Mouse (Mus musculus) G1E (cell line): ENCODE measurements at regions not wholly inside any gene's neighbourhood (a gene's known extent, or its start where the extent isn't known, plus 50 kb on each side); places are given as distances from the start of the nearest gene placed in this dataset.

Source experiments
- ATAC-seq: 2 replicates; pipeline ENCODE4 v1.8.0; 2016; ENCODE audit warnings: mild to moderate bottlenecking; ENCODE audit not compliant: insufficient number of reproducible peaks, poor library complexity, low FRiP score, severe bottlenecking; ENCODE audit errors: extremely low read depth
- DNase-seq: peaks from one replicate; pipeline ENCODE4 v3.0.0; 2012; ENCODE audit warnings: low spot score
- H3K27me3 ChIP-seq: 2 replicates; pipeline ENCODE4 v1.6.1; 2012; ENCODE audit warnings: mild to moderate bottlenecking, low read length, inconsistent platforms; ENCODE audit not compliant: insufficient read depth
- H3K36me3 ChIP-seq: replicated peaks from 2 replicates; pipeline ENCODE3; 2012; ENCODE audit warnings: mild to moderate bottlenecking, inconsistent platforms
- H3K4me1 ChIP-seq: 2 replicates; pipeline ENCODE4 v1.6.1; 2012; ENCODE audit warnings: low read depth, low read length, inconsistent platforms, mixed read lengths; ENCODE audit not compliant: insufficient read depth
- H3K4me3 ChIP-seq: 2 replicates; pipeline ENCODE4 v1.5.1; 2012; ENCODE audit warnings: low read depth, mild to moderate bottlenecking, inconsistent platforms, low read length, moderate library complexity, mixed read lengths
- H3K9me3 ChIP-seq: replicated peaks from 2 replicates; pipeline ENCODE4 v1.6.1; 2012; ENCODE audit warnings: inconsistent platforms
- CTCF ChIP-seq: IDR thresholded peaks from 2 replicates; pipeline ENCODE4 v1.5.1; 2012; ENCODE audit warnings: low read depth, low read length, inconsistent platforms, mixed read lengths
- GATA1 ChIP-seq: IDR thresholded peaks from 2 replicates; pipeline ENCODE4 v1.6.1; 2012; ENCODE audit warnings: borderline replicate concordance, low read length, inconsistent platforms, mixed read lengths
- GATA2 ChIP-seq: IDR thresholded peaks from 2 replicates; pipeline ENCODE4 v1.6.1; 2012; ENCODE audit warnings: low read depth, low read length, inconsistent platforms, borderline replicate concordance
- POLR2AphosphoS5 ChIP-seq: IDR thresholded peaks from 2 replicates; pipeline ENCODE4 v1.6.1; 2012; ENCODE audit warnings: low read depth, low read length, inconsistent platforms; ENCODE audit not compliant: insufficient replicate concordance
- TAL1 ChIP-seq: conservative IDR thresholded peaks from 2 replicates; pipeline ENCODE4 v1.6.1; 2012; ENCODE audit warnings: low read depth, low read length, inconsistent platforms, mixed read lengths

- Histone ChIP-seq H3K27me3 (no peaks in the 10 kb centered on the region), H3K9me3 (no peaks in the 10 kb centered on the region), H3K36me3 (no peaks in the 10 kb centered on the region), H3K4me1 (no peaks in the 10 kb centered on the region), H3K4me3 (no peak overlapping the region)
- DNase-seq: no peak
- no peak for ATAC-seq
- TF ChIP-seq TAL1: no peak
- TF ChIP-seq POLR2AphosphoS5: no peak
Measured at GRCm38 (mm10) chr4:124418431-124418830, 192.2 kb downstream of the 3100002H09Rik start.

GRCm38 (mm10) chr4:124417176-124417575, 193.4 kb downstream of the 3100002H09Rik start:
- H3K27me3 ChIP-seq: no peaks in the 10 kb centered on the region
- no peak for ATAC-seq
- H3K9me3 ChIP-seq: no peaks in the 10 kb centered on the region
- TF ChIP-seq POLR2AphosphoS5: no peak
- TF ChIP-seq CTCF: no peak
- no peak for TF ChIP-seq GATA2
- TF ChIP-seq TAL1: no peak
- TF ChIP-seq GATA1: no peak
- no peak for DNase-seq
- H3K36me3 ChIP-seq: no peaks in the 10 kb centered on the region
- no peaks in the 10 kb centered on the region for H3K4me1 ChIP-seq
- no peak overlapping the region for H3K4me3 ChIP-seq

DNA sequence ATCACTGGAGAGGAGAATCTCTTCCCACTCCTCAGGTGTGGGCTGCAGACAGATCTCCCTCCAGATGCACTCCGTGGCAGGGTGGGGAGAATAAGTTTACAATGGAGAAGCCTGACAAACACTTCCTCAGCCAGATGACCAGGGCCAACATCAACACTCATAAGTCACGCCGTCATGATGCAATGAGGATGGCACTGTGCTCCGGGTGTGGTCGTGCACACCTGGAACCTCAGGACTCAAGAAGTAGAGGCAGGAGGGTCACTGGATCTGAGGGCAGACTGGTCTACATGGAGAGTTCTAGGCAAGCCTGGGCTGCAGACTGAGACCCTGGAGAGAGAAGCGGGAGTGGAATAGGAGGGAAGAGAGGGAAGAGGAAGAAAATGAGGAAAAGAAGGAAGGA, 194.3 kb downstream of the 3100002H09Rik start:
- no peak for DNase-seq
- Histone ChIP-seq H3K9me3 (no peaks in the 10 kb centered on the region), H3K4me3 (no peak overlapping the region), H3K36me3 (no peaks in the 10 kb centered on the region), H3K27me3 (no peaks in the 10 kb centered on the region), H3K4me1 (no peaks in the 10 kb centered on the region)
- TF ChIP-seq GATA2: no peak
- TF ChIP-seq TAL1: no peak
- no peak for TF ChIP-seq POLR2AphosphoS5
- no peak for TF ChIP-seq CTCF
- no peak for TF ChIP-seq GATA1
- ATAC-seq: no peak

- Histone ChIP-seq H3K4me1 (no peaks in the 10 kb centered on the region), H3K9me3 (no peaks in the 10 kb centered on the region), H3K36me3 (no peaks in the 10 kb centered on the region), H3K4me3 (no peak overlapping the region), H3K27me3 (no peaks in the 10 kb centered on the region)
- DNase-seq (no peak), ATAC-seq (no peak)
- TF ChIP-seq GATA2: no peak
- TF ChIP-seq GATA1: no peak
- no peak for TF ChIP-seq TAL1
- TF ChIP-seq POLR2AphosphoS5: no peak
- no peak for TF ChIP-seq CTCF
Measured at GRCm38 (mm10) chr4:124414386-124414785, 196.2 kb downstream of the 3100002H09Rik start.

- ATAC-seq (no peak), DNase-seq (no peak)
- TF ChIP-seq GATA2 (no peak), POLR2AphosphoS5 (no peak), GATA1 (no peak), CTCF (no peak), TAL1 (no peak)
- Histone ChIP-seq H3K4me3 (no peak overlapping the region), H3K9me3 (no peaks in the 10 kb centered on the region), H3K4me1 (no peaks in the 10 kb centered on the region), H3K36me3 (no peaks in the 10 kb centered on the region), H3K27me3 (no peaks in the 10 kb centered on the region)
Measured at GRCm38 (mm10) chr4:124409279-124409678, 201.3 kb downstream of the 3100002H09Rik start.

DNA sequence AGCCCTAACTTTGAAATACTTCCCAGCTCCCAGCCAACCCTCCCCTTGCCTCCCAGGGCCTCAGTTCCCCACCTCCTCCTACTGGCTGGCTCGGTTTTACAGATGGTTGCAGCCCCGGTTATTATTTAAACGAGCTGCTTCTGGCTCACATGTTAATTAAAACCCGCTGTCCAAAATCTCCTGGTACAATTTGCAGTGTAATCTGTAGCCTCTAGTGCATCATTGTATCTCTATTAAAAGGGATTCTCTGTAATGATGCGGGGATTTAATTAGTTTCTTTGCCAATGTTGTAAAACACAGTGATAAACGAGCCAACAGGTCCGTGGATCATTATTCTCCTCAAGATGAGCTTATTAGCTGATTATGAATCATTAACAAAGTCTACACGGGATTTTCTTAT, 208.5 kb downstream of the 3100002H09Rik start:
- TF ChIP-seq TAL1: no peak
- no peak for TF ChIP-seq CTCF
- no peak for TF ChIP-seq POLR2AphosphoS5
- no peak for TF ChIP-seq GATA1
- no peak for TF ChIP-seq GATA2
- ATAC-seq (no peak), DNase-seq (no peak)
- no peak overlapping the region for H3K4me3 ChIP-seq
- no peaks in the 10 kb centered on the region for H3K9me3 ChIP-seq
- H3K36me3 ChIP-seq: no peaks in the 10 kb centered on the region
- no peaks in the 10 kb centered on the region for H3K4me1 ChIP-seq
- H3K27me3 ChIP-seq: 0 out of 2 replicates have a peak, but pooled peaks cover 3% of the 10 kb centered on the region

- Histone ChIP-seq H3K36me3 (no peaks in the 10 kb centered on the region), H3K9me3 (no peaks in the 10 kb centered on the region), H3K4me1 (no peaks in the 10 kb centered on the region), H3K27me3 (0 out of 2 replicates have a peak, but pooled peaks cover 3% of the 10 kb centered on the region), H3K4me3 (no peak overlapping the region)
- no peak for DNase-seq
- TF ChIP-seq POLR2AphosphoS5: no peak
- TF ChIP-seq GATA2: no peak
- ATAC-seq: no peak
Measured at GRCm38 (mm10) chr4:124400741-124401140, 209.9 kb downstream of the 3100002H09Rik start.
